Mouse (Mus musculus) Patski (cell line): ENCODE data around the gene Jag2. TPM values are rescaled to one million over a fixed set of nuclear protein-coding genes. Genes with fewer than 3 reads are reported as not detected.

Experiments used
- ATAC-seq: fragments of 100-300 bp; one replicate; pipeline ENCODE4 v1.8.0; 2021
- CTCF ChIA-PET: fragments of 350-600 bp; sonication (Branson Sonifier 250); formaldehyde crosslinking; loops from one replicate; lab custom pipeline; 2022; ENCODE audit warnings: inconsistent platforms; lab: Charles Lee
- POLR2A ChIA-PET: fragments of 350-600 bp; sonication (Branson Sonifier 250); formaldehyde crosslinking; loops from one replicate; lab custom pipeline; 2022; ENCODE audit warnings: antibody characterized with exemption, inconsistent platforms; lab: Charles Lee
- DNase-seq: peaks from one replicate; pipeline ENCODE4 v3.0.0-alpha.2; 2011; ENCODE audit warnings: low read depth, low spot score
- H3K27me3 ChIP-seq: fragments of 371-371 bp; one replicate; pipeline ENCODE4 v1.5.1; 2021
- CTCF ChIP-seq: fragments of 100-300 bp; IDR thresholded peaks from one replicate; pipeline ENCODE4 v1.5.1; 2021
- in situ Hi-C: fragments of 300-500 bp; cut with MboI; formaldehyde crosslinking; loops from 3 replicates; pipeline ENCODE4 v1.11.1; 2018; ENCODE audit warnings: low pct_unique_long_range_greater_than_20kb, mixed read lengths
- polyA plus RNA-seq: library from polyadenylated mRNA; unstranded; gene quantifications from one replicate; pipeline ENCODE4 v1.2.3, GENCODE M21; 2021

Jag2 gene
- polyA plus RNA-seq: 8.0 TPM

GRCm38 (mm10) chr12:112929562-112930352 is at the start of gene Jag2:
TSS of gene Jag2 (minus strand) at chr12:112929776.
- no peak for TF ChIP-seq CTCF
- H3K27me3 ChIP-seq: no peaks in the 10 kb centered on the region
- POLR2A ChIA-PET: no interaction called here

GRCm38 (mm10) chr12:112977156-112977555 is 47.6 kb upstream of the Jag2 start:
- DNase-seq (no peak), ATAC-seq (peak; percentile 6)
- no peaks in the 10 kb centered on the region for H3K27me3 ChIP-seq
- no peak for TF ChIP-seq CTCF
- ChIA-PET CTCF (interaction anchor here (2.1 to 2.5 kb wide), 2 partner anchors 11 to 13 kb away, joined by 6 to 9 read pairs; no protein-coding TSS in a partner anchor), POLR2A (interaction anchor here (0.8 kb wide), 1 partner anchor 15 kb away, joined by 3 read pairs; no protein-coding TSS in a partner anchor)
- in situ Hi-C loops: no loop called here

More at GRCm38 (mm10) chr12:112929562-112930352, at the start of gene Jag2:
- in situ Hi-C loops: no loop called here
- CTCF ChIA-PET: interaction anchor here (1.0 kb wide), 1 partner anchor 12 kb away, joined by 5 read pairs; the partner anchor contains the start of gene Nudt14
- ATAC-seq (peak; percentile 32), DNase-seq (no peak)

GRCm38 (mm10) chr12:112976371-112977073 is 46.9 kb upstream of the Jag2 start, which contains the start of gene Btbd6:
TSS of gene Btbd6 (plus strand) at chr12:112976482.
- in situ Hi-C loops: no loop called here
- CTCF ChIA-PET: interaction anchor here (1.0 to 2.5 kb wide), 4 partner anchors 11 to 23 kb away, joined by 3 to 9 read pairs (median 6); no protein-coding TSS in a partner anchor
- TF ChIP-seq CTCF: no peak
- POLR2A ChIA-PET: interaction anchor here (0.8 kb wide), 1 partner anchor 15 kb away, joined by 3 read pairs; no protein-coding TSS in a partner anchor
- no peak for DNase-seq
- ATAC-seq: peak; percentile 70
- H3K27me3 ChIP-seq: no peaks in the 10 kb centered on the region

GRCm38 (mm10) chr12:112974736-112975135 is 45.2 kb upstream of the Jag2 start:
- no peaks in the 10 kb centered on the region for H3K27me3 ChIP-seq
- no peak for TF ChIP-seq CTCF
- ATAC-seq (no peak), DNase-seq (no peak)
- ChIA-PET CTCF (interaction anchor here (1.0 kb wide), 1 partner anchor 17 kb away, joined by 4 read pairs; no protein-coding TSS in a partner anchor), POLR2A (no interaction called here)
- in situ Hi-C loops: no loop called here

- CTCF ChIA-PET: interaction anchor here (0.9 to 1.4 kb wide), 3 partner anchors 10 to 13 kb away, joined by 3 to 5 read pairs (median 4); no protein-coding TSS in a partner anchor
- ATAC-seq: no peak
- no peak for DNase-seq
- in situ Hi-C loops: no loop called here
- no peak for TF ChIP-seq CTCF
- no peaks in the 10 kb centered on the region for H3K27me3 ChIP-seq
- POLR2A ChIA-PET: interaction anchor here (0.6 kb wide), 1 partner anchor 105 kb away, joined by 3 read pairs; no protein-coding TSS in a partner anchor
Measured at GRCm38 (mm10) chr12:112969616-112970015, 40.0 kb upstream of the Jag2 start.

GRCm38 (mm10) chr12:112968943-112969342 is 39.4 kb upstream of the Jag2 start:
- in situ Hi-C loops: no loop called here
- ChIA-PET POLR2A (no interaction called here), CTCF (interaction anchor here (1.4 kb wide), 1 partner anchor 9 kb away, joined by 5 read pairs; no protein-coding TSS in a partner anchor)
- no peak for TF ChIP-seq CTCF
- H3K27me3 ChIP-seq: no peaks in the 10 kb centered on the region
- ATAC-seq (no peak), DNase-seq (no peak)

GRCm38 (mm10) chr12:112965783-112966182 is 36.2 kb upstream of the Jag2 start:
- in situ Hi-C loops: no loop called here
- no peak for TF ChIP-seq CTCF
- ChIA-PET CTCF (interaction anchor here (1.0 to 2.7 kb wide), 2 partner anchors 11 to 16 kb away, joined by 3 to 6 read pairs; partner anchors contain the start of gene Btbd6), POLR2A (no interaction called here)
- DNase-seq (no peak), ATAC-seq (no peak)
- no peaks in the 10 kb centered on the region for H3K27me3 ChIP-seq

- DNase-seq: no peak
- no peak for ATAC-seq
- H3K27me3 ChIP-seq: no peaks in the 10 kb centered on the region
- CTCF ChIA-PET: no interaction called here
- no peak for TF ChIP-seq CTCF
- POLR2A ChIA-PET: interaction anchor here (0.8 kb wide), 1 partner anchor 15 kb away, joined by 3 read pairs; the partner anchor contains the start of gene Btbd6
- in situ Hi-C loops: no loop called here
Measured at GRCm38 (mm10) chr12:112961872-112962271, 32.3 kb upstream of the Jag2 start.

GRCm38 (mm10) chr12:112961428-112961827 is 31.9 kb upstream of the Jag2 start:
- no peak for TF ChIP-seq CTCF
- no peak for ATAC-seq
- in situ Hi-C loops: no loop called here
- POLR2A ChIA-PET: interaction anchor here (0.8 kb wide), 1 partner anchor 15 kb away, joined by 3 read pairs; the partner anchor contains the start of gene Btbd6
- CTCF ChIA-PET: no interaction called here
- no peaks in the 10 kb centered on the region for H3K27me3 ChIP-seq
- DNase-seq: no peak

GRCm38 (mm10) chr12:112959421-112959820 is 29.8 kb upstream of the Jag2 start:
- in situ Hi-C loops: no loop called here
- ChIA-PET CTCF (interaction anchor here (1.2 to 1.9 kb wide), 2 partner anchors 10 to 16 kb away, joined by 5 to 6 read pairs; partner anchors contain the start of gene Btbd6), POLR2A (no interaction called here)
- no peak for TF ChIP-seq CTCF
- no peaks in the 10 kb centered on the region for H3K27me3 ChIP-seq
- DNase-seq: no peak
- ATAC-seq: no peak
